Mouse (Mus musculus) intestine, embryonic 16.5 days (tissue): Measurements from ENCODE around the gene Aph1b. TPM values are rescaled to one million over a fixed set of nuclear protein-coding genes. Genes with fewer than 3 reads are reported as not detected.
A peak's percentile ranks its signal among the peaks of the same experiment; 100 is the strongest.
"Not testable (repeated sequence)": the region's sequence is repeated elsewhere in the genome, so short reads cannot be mapped to it uniquely, and the experiment has no call there.

Source experiments
- ATAC-seq: fragments of 200-750 bp; cut with Nextera tagmentation; 2 replicates; pipeline ENCODE4 v1.8.0; 2017; ENCODE audit warnings: moderate TSS enrichment, moderate library complexity
- H3K27ac ChIP-seq: fragments of 300-500 bp; sonication (generic); 2 replicates; pipeline ENCODE4 v1.5.1; 2014; ENCODE audit warnings: mild to moderate bottlenecking, low read length
- H3K27me3 ChIP-seq: fragments of 300-500 bp; sonication (generic); replicated peaks from 2 replicates; pipeline ENCODE4 v1.6.1; 2014; ENCODE audit warnings: low read length, control low read depth, mixed read lengths; ENCODE audit not compliant: control insufficient read depth, insufficient read depth
- H3K36me3 ChIP-seq: fragments of 300-500 bp; sonication (generic); 2 replicates; pipeline ENCODE4 v1.6.1; 2014; ENCODE audit warnings: low read length, control low read depth; ENCODE audit not compliant: control insufficient read depth, insufficient read depth
- H3K4me1 ChIP-seq: fragments of 300-500 bp; sonication (generic); 2 replicates; pipeline ENCODE4 v1.6.1; 2014; ENCODE audit warnings: low read length, control low read depth, mixed read lengths; ENCODE audit not compliant: control insufficient read depth, insufficient read depth
- H3K4me2 ChIP-seq: fragments of 300-500 bp; sonication (generic); 2 replicates; pipeline ENCODE4 v1.6.1; 2014; ENCODE audit warnings: low read depth, low read length, control low read depth
- H3K4me3 ChIP-seq: fragments of 300-500 bp; sonication (generic); 2 replicates; pipeline ENCODE4 v1.5.1; 2014; ENCODE audit warnings: mild to moderate bottlenecking, low read length
- H3K9ac ChIP-seq: fragments of 300-500 bp; sonication (generic); 2 replicates; pipeline ENCODE4 v1.6.1; 2014; ENCODE audit warnings: low read depth, low read length
- H3K9me3 ChIP-seq: fragments of 300-500 bp; sonication (generic); 2 replicates; pipeline ENCODE4 v1.6.1; 2016; ENCODE audit warnings: low read length, control low read depth; ENCODE audit not compliant: control insufficient read depth
- WGBS: fragments of 180-500 bp; shearing (Covaris S2); extraction: QIAGEN DNeasy Blood & Tissue Kit; methylation state at CpG from one replicate; pipeline ENCODE4 v1.1.7; 2014; 5-methylcytosine and 5-hydroxymethylcytosine counted together
- polyA plus RNA-seq: library from polyadenylated mRNA; unstranded; fragments of >200 nt; fragmentation: Nextera tagmentation; extraction: Ambion mirVana; gene quantifications from 2 replicates; pipeline ENCODE4 v1.2.1, GENCODE M21; 2015

Gene Aph1b
- polyA plus RNA-seq = 10.2 and 11.2 TPM in 2 replicates

DNA sequence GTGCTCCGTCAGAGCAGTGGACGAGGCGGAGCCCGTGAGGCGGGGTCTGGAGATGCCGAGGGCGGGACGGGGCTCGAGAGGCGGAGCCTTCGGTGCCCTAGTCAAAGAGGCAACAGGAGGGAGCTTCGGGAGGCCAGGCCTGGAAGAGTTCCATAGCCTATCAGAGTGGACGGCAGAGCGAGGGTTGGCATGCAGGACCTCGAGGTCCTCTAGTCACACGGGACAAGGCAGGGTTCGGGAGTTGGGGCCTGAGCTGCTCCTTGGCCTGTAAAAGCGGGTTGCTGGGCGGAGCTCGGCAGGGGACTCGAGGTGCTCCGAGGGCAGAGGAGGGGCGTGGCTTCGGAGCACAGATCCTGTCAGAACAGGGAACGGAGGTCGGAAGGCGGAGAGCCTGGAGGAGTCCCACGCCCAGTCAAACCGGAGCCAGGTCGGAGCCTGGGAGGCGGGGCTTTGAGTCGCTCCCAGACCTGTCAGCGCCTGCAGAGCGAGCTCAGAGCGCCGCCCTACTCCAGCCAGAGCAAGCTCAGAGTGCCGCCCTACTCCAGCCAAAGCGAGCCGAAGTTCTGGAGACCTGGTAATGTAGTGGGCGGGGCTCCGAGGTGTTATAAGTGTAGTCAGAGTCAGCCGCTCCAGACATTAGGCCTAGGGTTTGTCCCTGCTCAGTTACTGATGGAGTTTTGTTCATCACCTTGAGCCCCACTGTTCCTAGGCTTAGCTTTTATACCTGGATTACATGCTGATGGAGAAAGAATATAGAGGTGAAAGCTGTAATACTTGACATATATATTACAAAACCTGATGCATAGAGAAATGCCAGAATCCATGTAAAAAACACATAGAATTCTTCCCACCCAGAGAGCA lies at the start of gene Aph1b:
Gene Aph1b (minus strand): TSS at position 27 of the 861 bp plus-strand sequence.
- ATAC-seq = peak; percentile 99
- peak within 1 kb of the TSS; percentile 94 for H3K27ac ChIP-seq
- H3K36me3 ChIP-seq = no peaks in the 10 kb centered on the region
- H3K4me2 ChIP-seq = peak within 1 kb of the TSS; percentile 95
- no peaks in the 10 kb centered on the region for H3K9me3 ChIP-seq
- H3K27me3 ChIP-seq = no peaks in the 10 kb centered on the region
- H3K4me3 ChIP-seq = peak within 1 kb of the TSS; percentile 80
- H3K4me1 ChIP-seq = peaks cover 4% of the 10 kb centered on the region
- H3K9ac ChIP-seq = peak within 1 kb of the TSS; percentile 89
- WGBS = under 1% methylated on average over 42 of the region's 42 CpGs

DNA sequence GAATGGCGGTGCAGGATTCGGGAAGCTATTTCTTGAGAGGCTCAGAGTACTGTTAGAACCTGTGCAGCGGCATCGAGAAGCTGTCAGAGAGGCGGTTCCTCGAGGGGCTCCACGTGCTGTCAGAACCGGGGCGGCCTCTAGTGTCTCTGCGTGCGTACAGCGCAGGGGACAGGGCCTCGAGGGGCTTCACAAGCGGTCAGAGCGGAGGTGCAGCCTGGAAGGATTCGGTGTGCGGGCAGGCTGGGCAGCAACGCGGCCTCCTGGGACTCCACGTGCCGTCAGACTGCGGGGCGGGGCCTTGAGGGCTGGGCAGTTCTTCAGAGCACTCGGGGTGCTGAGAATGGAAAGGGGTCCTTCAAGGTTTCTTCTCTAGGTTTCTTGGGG lies 39.8 kb upstream of the Aph1b start:
- WGBS = under 1% methylated on average over 24 of the region's 24 CpGs
- Histone ChIP-seq H3K9ac (peak overlapping the region; percentile 66), H3K4me2 (peak overlapping the region; percentile 99), H3K4me3 (peak overlapping the region; percentile 72), H3K27ac (no peak overlapping the region), H3K27me3 (no peaks in the 10 kb centered on the region), H3K9me3 (no peaks in the 10 kb centered on the region), H3K36me3 (no peaks in the 10 kb centered on the region), H3K4me1 (peaks cover 13% of the 10 kb centered on the region)
- ATAC-seq = peak; percentile 71

DNA sequence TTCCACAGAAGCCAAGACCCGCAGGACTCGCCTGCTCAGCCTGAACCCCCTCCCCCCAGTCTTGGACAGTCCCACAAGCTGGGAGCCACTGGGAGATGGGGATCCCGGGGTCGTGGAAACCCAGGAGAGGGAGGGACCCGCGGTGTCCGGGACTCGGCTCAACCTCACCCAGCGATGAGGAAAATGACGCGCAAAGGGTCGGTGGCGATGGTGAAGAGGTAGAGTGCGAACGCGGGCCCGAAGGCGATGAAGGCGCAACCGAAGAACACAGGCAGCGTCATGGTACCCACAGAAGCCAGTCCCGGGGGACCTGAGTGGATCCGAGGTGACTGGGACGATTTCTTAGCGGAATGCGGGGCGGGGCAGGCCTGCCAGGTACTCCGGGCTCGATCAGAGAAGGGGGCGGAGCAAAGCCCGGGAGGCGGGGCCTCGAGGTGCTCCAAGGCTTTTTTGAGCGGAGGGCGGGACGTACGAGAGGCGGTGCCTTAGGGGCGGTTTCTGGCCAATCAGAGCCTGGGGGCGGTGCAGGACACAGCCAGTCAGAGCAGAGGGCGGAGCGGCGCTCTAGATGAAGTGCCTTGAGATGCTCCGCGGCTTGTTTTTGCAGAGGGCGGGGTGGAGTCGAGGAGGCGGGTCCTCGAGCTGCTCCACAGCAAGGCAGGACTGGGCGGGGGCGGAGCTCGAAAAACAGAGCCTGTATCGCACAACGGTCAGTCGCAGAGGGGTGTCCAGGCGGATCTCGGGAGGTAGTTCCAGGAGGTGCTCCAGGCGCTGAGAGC lies 39.2 kb upstream of the Aph1b start, which contains the start of gene Aph1c:
Gene Aph1c (minus strand): TSS at position 409 of the 779 bp plus-strand sequence.
- Histone ChIP-seq H3K9me3 (no peaks in the 10 kb centered on the region), H3K4me1 (peaks cover 13% of the 10 kb centered on the region), H3K4me3 (peak within 1 kb of the TSS; percentile 72), H3K4me2 (peak within 1 kb of the TSS; percentile 99), H3K27ac (no peak within 1 kb of the TSS), H3K36me3 (no peaks in the 10 kb centered on the region), H3K9ac (peak within 1 kb of the TSS; percentile 70), H3K27me3 (no peaks in the 10 kb centered on the region)
- WGBS = under 1% methylated on average over 58 of the region's 58 CpGs
- ATAC-seq = peak; percentile 100

DNA sequence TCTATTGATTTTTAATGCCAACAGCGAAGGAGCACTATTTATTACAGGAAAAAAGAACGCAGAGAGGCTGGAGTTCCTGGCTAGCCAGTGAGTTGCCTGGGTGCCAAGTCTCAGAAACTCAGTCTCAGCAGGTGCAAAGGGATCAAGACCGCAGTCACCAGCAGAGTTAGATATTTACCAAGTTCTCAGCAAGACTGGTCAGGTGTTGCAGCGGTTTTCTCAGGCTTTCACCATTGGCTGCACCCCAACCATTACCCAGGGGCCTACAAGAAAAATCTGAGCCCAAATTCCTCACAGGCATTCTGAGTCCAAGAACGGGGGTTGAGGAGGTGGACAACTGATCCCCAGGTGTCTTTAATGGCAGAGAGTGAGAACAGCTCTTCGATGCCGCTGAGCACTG lies 38.6 kb upstream of the Aph1b start:
- no peaks in the 10 kb centered on the region for H3K9me3 ChIP-seq
- H3K27ac ChIP-seq = no peak overlapping the region
- ATAC-seq = no peak
- no peaks in the 10 kb centered on the region for H3K27me3 ChIP-seq
- H3K4me3 ChIP-seq = peak overlapping the region; percentile 72
- H3K4me1 ChIP-seq = peaks cover 13% of the 10 kb centered on the region
- H3K36me3 ChIP-seq = no peaks in the 10 kb centered on the region
- H3K9ac ChIP-seq = peak overlapping the region; percentile 70
- 23% methylated on average over 7 of the region's 7 CpGs for WGBS
- peak overlapping the region; percentile 96 for H3K4me2 ChIP-seq

DNA sequence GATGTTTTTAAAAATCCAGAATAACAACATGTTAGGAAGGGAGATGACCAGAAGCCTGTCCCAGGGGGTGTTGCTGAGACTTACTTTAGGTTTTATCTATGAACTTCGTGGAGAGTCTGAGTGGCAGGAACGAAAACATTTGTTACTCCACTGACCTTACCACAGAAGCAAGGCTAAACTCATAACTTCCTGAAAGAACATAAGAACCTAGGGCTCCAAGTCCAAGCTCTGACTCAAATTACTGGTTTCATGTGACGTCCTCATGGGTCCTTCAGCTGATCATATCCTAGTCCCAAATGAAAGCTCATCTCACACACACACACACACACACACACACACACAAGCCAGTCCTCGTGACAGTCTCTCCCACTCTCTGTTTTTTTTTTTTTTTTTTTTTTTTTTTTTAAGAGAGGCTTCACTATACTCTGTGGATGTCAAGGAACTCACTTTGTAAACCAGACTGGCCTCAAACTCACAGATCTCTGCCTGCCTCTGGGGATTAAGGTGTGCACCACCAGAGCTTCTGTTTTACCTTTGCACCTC lies 37.1 kb upstream of the Aph1b start:
- no peak for ATAC-seq
- Histone ChIP-seq H3K4me1 (peaks cover 13% of the 10 kb centered on the region), H3K27me3 (no peaks in the 10 kb centered on the region), H3K27ac (no peak overlapping the region), H3K4me2 (no peak overlapping the region), H3K9ac (no peak overlapping the region), H3K36me3 (no peaks in the 10 kb centered on the region), H3K4me3 (no peak overlapping the region), H3K9me3 (no peaks in the 10 kb centered on the region)
- WGBS = 69% methylated on average over 4 of the region's 4 CpGs

DNA sequence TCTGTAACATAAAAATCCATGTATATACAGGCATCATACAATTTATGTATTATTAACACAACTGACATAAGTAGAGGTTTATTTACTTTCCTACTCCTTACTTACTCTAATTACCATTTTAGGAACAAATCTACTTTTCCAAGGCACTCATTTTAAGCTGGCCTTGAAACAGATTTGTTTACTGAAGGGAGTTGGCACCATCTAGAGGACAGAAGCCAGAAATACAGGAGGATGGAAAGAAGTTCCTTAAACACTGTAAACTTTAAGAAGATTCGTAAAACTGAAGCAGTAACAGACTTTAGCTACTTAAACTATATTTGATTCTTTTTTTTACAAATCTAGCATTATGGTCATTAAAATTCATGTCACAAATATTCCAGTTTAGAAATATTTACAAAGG lies 30.7 kb upstream of the Aph1b start:
- no peaks in the 10 kb centered on the region for H3K4me1 ChIP-seq
- WGBS = 24% methylated on average over 1 of the region's 1 CpGs
- no peaks in the 10 kb centered on the region for H3K27me3 ChIP-seq
- ATAC-seq = no peak
- no peaks in the 10 kb centered on the region for H3K36me3 ChIP-seq
- H3K27ac ChIP-seq = no peak overlapping the region
- H3K4me3 ChIP-seq = no peak overlapping the region
- no peak overlapping the region for H3K4me2 ChIP-seq
- no peaks in the 10 kb centered on the region for H3K9me3 ChIP-seq
- no peak overlapping the region for H3K9ac ChIP-seq

DNA sequence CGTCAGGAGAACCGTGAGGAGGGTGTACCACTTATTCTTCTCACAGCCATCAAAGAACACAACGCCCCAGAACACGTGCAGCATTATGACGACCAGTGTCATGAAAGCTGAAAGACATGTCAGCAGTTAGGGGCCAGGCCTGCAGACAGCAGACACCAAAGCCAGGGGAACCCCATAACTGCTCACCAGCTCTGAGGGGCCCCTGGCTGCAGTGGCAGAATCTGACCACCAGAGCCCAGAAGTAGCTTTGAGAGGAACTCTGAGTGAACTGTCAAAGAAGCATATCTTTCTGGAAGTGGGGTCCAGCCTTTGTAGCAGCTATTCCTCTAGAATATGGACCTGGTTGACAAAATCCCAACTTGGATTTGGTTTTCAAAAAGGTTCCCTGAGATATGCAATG lies 27.0 kb upstream of the Aph1b start:
- H3K9ac ChIP-seq, H3K4me1 ChIP-seq, H3K27ac ChIP-seq, H3K4me2 ChIP-seq, H3K36me3 ChIP-seq, H3K27me3 ChIP-seq, H3K9me3 ChIP-seq, ATAC-seq, H3K4me3 ChIP-seq: not testable (repeated sequence)
- no CpG with 5 or more reads among the region's 5 CpGs for WGBS

DNA sequence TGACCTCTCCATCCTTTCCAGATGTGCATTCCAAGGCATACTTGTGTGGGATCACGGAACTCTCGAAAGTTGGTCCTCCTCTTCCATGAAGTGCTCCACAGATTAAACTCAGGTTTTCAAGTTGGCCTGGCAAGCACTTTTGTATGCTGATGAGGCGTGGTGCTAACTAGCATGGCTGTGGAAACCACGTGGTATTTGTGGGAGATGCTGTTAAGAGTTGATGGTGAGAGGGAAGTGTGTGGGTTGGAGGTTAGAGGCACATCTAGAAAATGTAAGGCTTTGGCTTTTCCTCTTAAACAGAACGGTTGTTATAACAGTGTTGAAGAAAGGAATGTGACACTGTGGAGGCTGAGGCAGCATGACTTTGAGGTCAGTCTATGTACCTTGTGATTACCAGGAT lies 25.7 kb upstream of the Aph1b start:
- ATAC-seq = no peak
- H3K9ac ChIP-seq = no peak overlapping the region
- no peak overlapping the region for H3K4me2 ChIP-seq
- H3K4me3 ChIP-seq = no peak overlapping the region
- no peaks in the 10 kb centered on the region for H3K27me3 ChIP-seq
- H3K9me3 ChIP-seq = no peaks in the 10 kb centered on the region
- 78% methylated on average over 5 of the region's 5 CpGs for WGBS
- no peaks in the 10 kb centered on the region for H3K4me1 ChIP-seq
- no peak overlapping the region for H3K27ac ChIP-seq
- H3K36me3 ChIP-seq = no peaks in the 10 kb centered on the region

DNA sequence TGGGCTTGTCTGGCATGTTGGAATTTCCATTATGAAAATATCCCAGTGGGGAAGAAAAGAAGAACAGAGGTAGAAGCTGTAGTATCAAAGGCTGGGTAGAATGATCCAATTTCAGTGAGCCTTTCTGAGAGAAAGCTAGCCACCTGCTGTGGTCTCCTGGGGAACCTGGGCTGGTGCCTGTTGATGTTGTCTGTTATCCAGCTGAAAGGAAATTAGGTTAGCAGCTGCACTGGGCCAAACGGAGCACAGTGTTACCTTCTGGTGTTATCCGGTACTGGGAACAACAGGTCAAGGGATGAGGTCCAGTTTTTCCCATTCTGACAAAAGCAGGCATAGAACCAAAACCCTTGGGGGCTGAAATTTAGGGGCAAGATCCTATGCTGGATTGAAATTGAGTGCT lies 18.1 kb upstream of the Aph1b start:
- Histone ChIP-seq H3K9ac (no peak overlapping the region), H3K36me3 (no peaks in the 10 kb centered on the region), H3K27me3 (no peaks in the 10 kb centered on the region), H3K4me3 (no peak overlapping the region), H3K4me2 (no peak overlapping the region), H3K27ac (no peak overlapping the region), H3K4me1 (no peaks in the 10 kb centered on the region), H3K9me3 (no peaks in the 10 kb centered on the region)
- ATAC-seq = no peak
- WGBS = 43% methylated on average over 2 of the region's 2 CpGs
